Mouse (Mus musculus): ENCODE data around the gene Ptgis. TPM values are rescaled to one million over a fixed set of nuclear protein-coding genes. Genes with fewer than 3 reads are reported as not detected.

The Ptgis gene
- total RNA-seq, 2 experiments from 2014 or later = not detected

GRCm38 (mm10) chr2:167265021-167265420, 24.6 kb upstream of the Ptgis start:
- no peak for ATAC-seq (replicated peaks; ENCODE audit: low FRiP score, low TSS enrichment, poor library complexity, severe bottlenecking)

- ATAC-seq (replicated peaks; ENCODE audit: low FRiP score, low TSS enrichment, poor library complexity, severe bottlenecking) = no peak
Observed at GRCm38 (mm10) chr2:167263931-167264330, 23.5 kb upstream of the Ptgis start.

- ATAC-seq (replicated peaks; ENCODE audit: low FRiP score, low TSS enrichment, poor library complexity, severe bottlenecking) = no peak
Observed at GRCm38 (mm10) chr2:167263040-167263810, 22.8 kb upstream of the Ptgis start.

GRCm38 (mm10) chr2:167262433-167262832, 22.0 kb upstream of the Ptgis start:
- ATAC-seq (replicated peaks; ENCODE audit: low FRiP score, low TSS enrichment, poor library complexity, severe bottlenecking) = no peak

- no peak for ATAC-seq (replicated peaks; ENCODE audit: low FRiP score, low TSS enrichment, poor library complexity, severe bottlenecking)
Observed at GRCm38 (mm10) chr2:167261106-167261505, 20.7 kb upstream of the Ptgis start.

GRCm38 (mm10) chr2:167257790-167258189, 17.4 kb upstream of the Ptgis start:
- ATAC-seq (replicated peaks; ENCODE audit: low FRiP score, low TSS enrichment, poor library complexity, severe bottlenecking) = no peak

- no peak for ATAC-seq (replicated peaks; ENCODE audit: low FRiP score, low TSS enrichment, poor library complexity, severe bottlenecking)
Observed at GRCm38 (mm10) chr2:167254808-167255207, 14.4 kb upstream of the Ptgis start.

GRCm38 (mm10) chr2:167254185-167254584, 13.8 kb upstream of the Ptgis start:
- ATAC-seq (replicated peaks; ENCODE audit: low FRiP score, low TSS enrichment, poor library complexity, severe bottlenecking) = no peak

- no peak for ATAC-seq (replicated peaks; ENCODE audit: low FRiP score, low TSS enrichment, poor library complexity, severe bottlenecking)
Observed at GRCm38 (mm10) chr2:167253476-167253875, 13.1 kb upstream of the Ptgis start.

GRCm38 (mm10) chr2:167252057-167252687, 11.8 kb upstream of the Ptgis start:
- ATAC-seq (replicated peaks; ENCODE audit: low FRiP score, low TSS enrichment, poor library complexity, severe bottlenecking) = no peak

- ATAC-seq (replicated peaks; ENCODE audit: low FRiP score, low TSS enrichment, poor library complexity, severe bottlenecking) = no peak
Observed at GRCm38 (mm10) chr2:167250736-167251337, 10.4 kb upstream of the Ptgis start.

- no peak for ATAC-seq (replicated peaks; ENCODE audit: low FRiP score, low TSS enrichment, poor library complexity, severe bottlenecking)
Observed at GRCm38 (mm10) chr2:167250003-167250735, 9.8 kb upstream of the Ptgis start.

GRCm38 (mm10) chr2:167249591-167249990, 9.2 kb upstream of the Ptgis start:
- ATAC-seq (replicated peaks; ENCODE audit: low FRiP score, low TSS enrichment, poor library complexity, severe bottlenecking) = no peak

GRCm38 (mm10) chr2:167247823-167248222, 7.4 kb upstream of the Ptgis start:
- no peak for ATAC-seq (replicated peaks; ENCODE audit: low FRiP score, low TSS enrichment, poor library complexity, severe bottlenecking)

- no peak for ATAC-seq (replicated peaks; ENCODE audit: low FRiP score, low TSS enrichment, poor library complexity, severe bottlenecking)
Observed at GRCm38 (mm10) chr2:167246704-167247103, 6.3 kb upstream of the Ptgis start.

- no peak for ATAC-seq (replicated peaks; ENCODE audit: low FRiP score, low TSS enrichment, poor library complexity, severe bottlenecking)
Observed at GRCm38 (mm10) chr2:167244892-167245291, 4.5 kb upstream of the Ptgis start.

- no peak for ATAC-seq (replicated peaks; ENCODE audit: low FRiP score, low TSS enrichment, poor library complexity, severe bottlenecking)
Observed at GRCm38 (mm10) chr2:167243831-167244563, 3.6 kb upstream of the Ptgis start.

- no peak for ATAC-seq (replicated peaks; ENCODE audit: low FRiP score, low TSS enrichment, poor library complexity, severe bottlenecking)
Observed at GRCm38 (mm10) chr2:167239262-167239661, 1.1 kb downstream of the Ptgis start.

- no peak for ATAC-seq (replicated peaks; ENCODE audit: low FRiP score, low TSS enrichment, poor library complexity, severe bottlenecking)
Observed at GRCm38 (mm10) chr2:167237224-167237623, 3.2 kb downstream of the Ptgis start.

Data from megakaryocyte-erythroid progenitor cell, adult 5-6 weeks (primary cell).